Mouse (Mus musculus) NIH3T3 (cell line): ENCODE measurements around the gene Prr29.
A peak's percentile ranks its signal among the peaks of the same experiment; 100 is the strongest.

Experiments used
- DNase-seq: peaks from one replicate; pipeline ENCODE4 v3.0.0-alpha.2; 2012; ENCODE audit warnings: low read depth

Prr29 gene

DNA sequence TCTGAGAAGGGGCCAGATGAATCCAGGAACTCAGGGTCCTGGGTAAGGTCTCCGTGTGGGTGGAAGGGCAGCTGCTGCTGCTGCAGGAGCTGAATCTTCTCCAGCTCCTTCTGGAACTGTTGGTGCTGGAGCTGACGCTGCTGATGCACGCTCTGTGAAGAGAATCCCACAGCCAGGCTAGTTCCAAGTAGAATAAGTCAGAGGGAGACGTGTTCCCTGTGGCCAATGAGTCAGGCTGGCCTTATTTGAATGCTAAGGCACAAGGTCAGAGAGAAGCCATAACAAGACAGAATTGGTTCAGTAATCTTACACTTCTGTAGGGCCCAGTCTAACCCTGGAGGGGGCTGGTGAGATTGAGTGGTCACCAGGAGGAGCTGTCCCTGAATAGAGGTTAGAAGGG is 44.7 kb downstream of the Prr29 start:
- peak; percentile 63 for DNase-seq

DNA sequence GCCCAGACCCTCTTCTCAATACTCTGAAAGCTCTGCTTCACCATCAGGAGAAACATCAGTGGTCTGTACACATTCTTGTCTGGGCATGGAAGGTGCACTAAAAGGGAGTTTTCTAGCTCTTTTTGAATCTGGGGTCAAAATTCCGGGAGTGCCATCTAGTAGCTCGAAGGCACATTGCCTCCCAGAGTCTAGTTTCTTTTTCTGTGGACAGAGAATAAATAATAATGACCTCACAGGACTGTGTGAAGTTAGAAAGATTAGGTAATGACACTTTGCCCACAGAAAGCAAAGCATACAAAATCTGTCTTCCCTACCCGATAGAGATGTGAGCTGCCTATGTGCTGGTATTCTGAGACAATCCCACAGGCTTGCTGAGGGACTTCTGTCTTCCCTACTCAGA is 45.2 kb downstream of the Prr29 start:
- no peak for DNase-seq

DNA sequence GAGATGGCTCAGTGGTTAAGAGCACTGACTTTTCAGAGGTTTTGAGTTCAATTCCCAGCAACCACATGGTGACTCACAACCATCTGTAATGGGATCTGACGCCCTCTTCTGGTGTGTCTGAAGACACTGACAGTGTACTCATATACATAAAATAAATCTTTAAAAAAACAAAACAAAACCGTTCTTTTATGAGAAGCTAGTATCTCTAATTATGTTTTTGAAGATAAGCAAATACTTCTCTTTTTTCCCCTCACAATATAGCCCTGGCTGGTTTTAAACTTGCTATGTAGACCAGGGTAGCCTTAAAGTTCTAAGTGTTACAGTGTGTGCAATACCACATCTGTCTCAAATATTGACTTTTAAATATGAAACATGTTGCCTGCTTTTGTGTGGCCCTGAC is 45.9 kb downstream of the Prr29 start:
- DNase-seq: no peak

DNA sequence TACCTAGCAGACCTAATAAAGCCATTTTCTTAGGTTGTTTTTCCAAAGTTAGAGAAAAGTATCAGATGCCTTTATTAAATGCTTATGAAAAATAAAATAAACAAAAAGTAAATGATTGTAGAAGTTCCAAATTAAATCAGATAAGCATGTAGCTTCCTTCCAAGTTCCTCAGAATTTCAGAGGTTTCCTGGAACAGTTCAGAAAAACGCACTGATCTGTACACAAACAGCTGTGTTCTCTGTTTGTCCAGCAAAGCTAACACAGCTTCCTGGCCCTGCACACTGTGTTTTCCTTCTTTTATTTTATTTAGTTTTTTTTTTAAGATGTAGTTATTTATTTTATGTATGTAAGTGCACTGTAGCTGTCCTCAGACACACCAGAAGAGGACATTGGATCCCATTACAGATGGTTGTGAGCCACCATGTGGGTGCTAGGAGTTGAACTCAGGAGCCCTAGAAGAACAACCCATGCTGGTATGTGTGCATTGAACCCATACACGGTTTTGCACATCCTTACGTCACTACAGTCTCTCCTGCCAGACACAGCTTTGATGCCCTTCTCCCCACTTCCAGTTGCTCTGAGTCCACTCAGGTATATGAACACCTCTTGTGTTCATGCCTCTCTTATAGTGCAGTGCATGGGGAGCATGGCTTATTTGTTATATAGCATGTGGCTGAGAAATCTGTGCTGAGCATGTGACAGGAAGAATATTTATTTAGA is 47.5 kb downstream of the Prr29 start:
- no peak for DNase-seq

DNA sequence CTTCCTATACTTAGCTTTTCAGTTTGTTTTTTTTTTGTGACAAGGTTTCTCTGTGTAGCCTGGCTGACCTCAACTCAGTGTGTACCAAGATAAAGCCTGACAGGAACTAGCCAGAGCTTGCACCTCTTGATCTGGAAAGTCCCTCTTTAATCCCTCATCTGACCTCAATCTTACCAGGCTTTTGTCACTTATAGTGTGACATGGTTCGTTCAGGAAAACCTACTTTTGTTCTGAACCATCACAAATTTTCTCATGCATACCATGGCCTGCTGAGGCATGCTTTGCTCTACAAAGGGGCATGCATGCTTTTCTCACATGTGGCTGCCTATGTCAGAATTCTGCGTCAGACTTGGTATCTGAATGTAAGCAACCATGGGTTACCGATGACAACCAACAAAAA is 51.1 kb downstream of the Prr29 start:
- no peak for DNase-seq

DNA sequence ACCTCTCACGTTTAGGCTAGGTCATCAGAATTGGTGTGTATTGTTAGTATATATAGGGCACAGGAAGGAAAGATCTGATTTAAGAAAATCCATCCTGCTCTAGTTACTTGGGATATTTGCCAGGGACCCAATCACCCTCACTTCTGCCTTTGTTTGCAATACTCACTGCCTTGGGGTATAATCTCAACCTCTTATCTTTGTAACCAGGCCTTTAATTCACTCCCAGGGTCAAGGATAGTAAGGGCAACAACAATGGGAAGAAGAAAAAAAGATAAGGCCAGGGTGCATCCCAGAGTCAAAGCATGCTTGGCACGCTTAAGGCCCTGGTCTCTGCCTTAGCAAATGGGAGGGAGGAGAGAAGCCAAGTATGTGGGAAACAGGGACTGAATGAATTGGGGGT is 52.6 kb downstream of the Prr29 start:
- no peak for DNase-seq

DNA sequence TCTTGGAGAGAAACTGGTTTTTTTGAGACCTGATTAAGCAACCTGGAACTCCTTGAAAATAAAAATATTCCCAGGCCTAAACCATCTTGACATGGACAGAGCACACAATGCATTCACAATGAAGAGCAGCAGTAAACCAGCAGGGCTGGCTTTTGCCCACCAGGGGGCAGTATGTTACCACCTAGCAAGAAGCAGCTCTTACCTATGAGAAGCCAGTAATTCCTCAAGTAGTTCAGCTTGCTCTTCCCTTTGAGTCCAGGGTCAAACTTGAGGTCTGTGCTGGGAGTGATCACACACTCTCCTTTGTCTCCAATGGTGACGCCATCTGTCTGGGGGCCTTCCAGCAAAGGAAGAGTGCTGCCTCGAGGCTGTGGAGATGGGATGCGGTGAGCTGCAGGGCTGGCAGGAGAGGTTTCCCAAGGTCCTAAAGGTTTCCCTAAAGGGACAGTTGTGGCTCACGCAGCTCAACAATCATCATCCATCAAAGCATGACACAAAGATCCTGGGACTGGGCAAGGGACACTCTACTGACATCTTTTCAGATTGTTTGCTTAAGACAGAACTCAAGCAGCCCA is 53.4 kb downstream of the Prr29 start:
- DNase-seq: peak; percentile 94

DNA sequence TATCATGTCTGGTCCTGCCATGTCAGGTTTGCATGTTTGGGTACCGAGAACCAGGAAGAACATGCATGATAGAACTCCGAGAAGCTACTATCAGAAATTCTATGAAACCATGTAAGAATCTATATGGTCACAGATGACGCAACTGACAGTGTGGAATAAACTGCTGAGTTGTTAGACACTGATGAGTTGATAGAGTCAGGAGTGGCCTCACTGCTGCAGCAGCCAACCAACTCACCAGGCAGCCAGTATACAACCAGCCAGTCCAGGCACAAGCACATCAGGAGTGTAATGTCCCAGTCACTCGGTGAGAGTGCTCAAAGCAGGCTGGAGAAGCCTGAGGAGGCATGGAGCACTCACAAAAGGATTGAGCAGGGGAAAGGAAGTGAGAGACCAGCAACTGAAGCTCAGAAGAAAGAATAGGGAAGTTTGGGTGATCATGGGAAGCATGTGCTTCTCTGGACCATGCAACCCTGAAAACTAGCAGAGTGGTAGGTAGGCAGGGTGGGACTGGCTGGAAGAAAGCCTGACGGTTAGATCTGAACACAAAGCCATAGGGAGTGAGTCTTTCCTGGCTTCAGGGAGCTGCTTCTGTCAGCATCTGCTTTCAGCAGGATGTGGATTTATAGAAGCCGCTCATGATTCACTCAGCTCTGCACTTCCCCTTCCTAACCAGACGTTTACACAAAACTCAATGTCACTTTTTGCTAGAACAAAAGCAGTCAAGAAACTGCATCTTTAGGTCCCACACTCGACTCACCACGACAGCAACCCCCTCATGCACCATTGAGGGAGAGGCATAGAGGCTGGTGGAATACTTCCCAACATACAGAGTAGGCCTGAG is 54.2 kb downstream of the Prr29 start:
- DNase-seq: peak; percentile 11

DNA sequence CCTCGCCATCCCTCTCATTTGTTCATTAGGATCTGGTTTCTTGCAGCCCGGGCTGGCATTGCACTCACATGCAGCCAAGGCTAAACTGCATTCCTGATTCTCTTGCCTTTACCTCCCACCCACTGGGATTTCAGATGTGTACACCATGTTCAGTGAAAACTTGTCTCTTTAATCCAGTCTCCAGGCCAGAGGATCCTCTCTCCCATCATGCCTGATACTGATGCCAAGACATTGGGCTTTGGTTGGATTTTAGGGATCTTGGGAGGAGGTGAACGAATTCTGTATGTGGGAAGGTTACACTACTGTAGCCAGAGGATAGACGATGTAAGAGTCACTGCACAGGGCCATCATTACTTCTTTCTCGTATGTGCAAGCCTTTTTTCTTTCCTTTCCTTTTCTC is 59.9 kb downstream of the Prr29 start:
- DNase-seq: no peak

DNA sequence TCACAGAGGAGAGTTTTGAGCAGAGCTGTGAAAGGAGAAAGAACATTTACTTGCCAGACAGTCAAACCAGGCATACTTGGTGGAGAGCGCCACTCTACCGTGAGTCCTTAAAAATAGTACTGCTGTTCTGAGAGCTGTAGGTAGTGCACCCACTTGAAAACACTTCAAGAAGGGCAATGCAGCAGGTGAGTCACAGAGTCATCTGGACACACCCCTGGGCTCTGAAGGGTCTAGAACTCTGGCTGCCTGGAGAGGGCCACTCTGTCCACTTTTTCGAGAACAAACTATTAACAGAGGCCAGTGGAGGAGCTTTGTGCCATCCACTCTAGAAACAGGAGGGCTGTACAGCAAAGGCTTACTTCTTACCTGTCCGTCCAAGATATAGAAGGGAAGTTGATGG is 61.2 kb downstream of the Prr29 start:
- DNase-seq: no peak
